8 mouse cellular contexts compared by ENCODE assay signal in the genomic region with DNA sequence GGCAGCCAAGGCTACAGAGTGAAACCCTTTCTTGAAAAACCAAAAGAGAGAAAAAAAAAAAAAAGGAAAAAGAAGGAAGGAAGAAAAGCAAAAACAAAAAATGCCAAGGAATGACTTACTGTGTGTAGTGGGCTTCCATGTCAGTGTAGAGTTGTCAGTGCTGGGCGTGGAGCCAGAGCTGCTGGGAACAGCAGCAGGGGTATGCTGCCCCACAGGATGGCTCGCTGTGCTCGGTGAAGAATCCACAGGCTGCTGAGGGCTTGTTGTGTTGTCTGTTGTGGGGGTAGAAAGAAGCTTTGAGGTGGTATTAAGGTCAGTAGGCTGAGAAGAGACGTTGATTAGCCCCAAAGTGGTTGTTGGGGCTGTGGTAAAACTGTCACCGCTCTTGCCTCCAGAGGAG. TPM values are rescaled to one million over a fixed set of nuclear protein-coding genes. Genes with fewer than 3 reads are reported as not detected.
"Had no signal": no experiment of that assay in that cellular context is flagged by ENCODE, and none has a peak within 500 bp of the region (broad histone marks: within the 10 kb centered on the region; RNA-seq: fewer than 3 reads in every experiment).

No protein-coding gene starts in this region.

- H3K27me3 ChIP-seq: midbrain, embryonic 12.5 days; neural tube, embryonic 13.5 days; neural tube, embryonic 15.5 days had no signal

- H3K9me3 ChIP-seq: midbrain, embryonic 10.5 days; midbrain, embryonic 12.5 days; neural tube, embryonic 13.5 days; neural tube, embryonic 15.5 days had no signal

- DNase-seq: spleen, adult 18-20 months; thymus, adult 18-20 months had no signal

- H3K27ac ChIP-seq: midbrain, embryonic 10.5 days; midbrain, embryonic 12.5 days; neural tube, embryonic 13.5 days; neural tube, embryonic 15.5 days had no signal

- H3K4me3 ChIP-seq: midbrain, embryonic 10.5 days; midbrain, embryonic 12.5 days; myocyte; neural tube, embryonic 13.5 days; neural tube, embryonic 15.5 days had no signal

- H3K4me1 ChIP-seq: midbrain, embryonic 10.5 days; neural tube, embryonic 13.5 days; neural tube, embryonic 15.5 days had no signal

RNA-seq across cellular contexts. Expression of gene Podxl, which starts 35.4 kb away (rescaled TPM):
- total RNA-seq: megakaryocyte, adult 5-6 weeks had no signal
